Mouse (Mus musculus) stomach, embryonic 14.5 days (tissue): ENCODE measurements at regions not wholly inside any gene's neighbourhood (a gene's known extent, or its start where the extent isn't known, plus 50 kb on each side); places are given as distances from the start of the nearest gene placed in this dataset.
A peak's percentile ranks its signal among the peaks of the same experiment; 100 is the strongest.

ENCODE experiments used
- ATAC-seq: fragments of 200-750 bp; cut with Nextera tagmentation; 2 replicates; pipeline ENCODE4 v1.8.0; 2017; ENCODE audit warnings: low read depth, moderate TSS enrichment; ENCODE audit not compliant: insufficient number of reproducible peaks, insufficient read depth, low FRiP score
- H3K27ac ChIP-seq: fragments of 300-500 bp; sonication (generic); 2 replicates; pipeline ENCODE4 v1.5.1; 2014; ENCODE audit warnings: mild to moderate bottlenecking, low read length, moderate library complexity, mixed read lengths
- H3K27me3 ChIP-seq: fragments of 300-500 bp; sonication (generic); 2 replicates; pipeline ENCODE4 v1.6.1; 2014; ENCODE audit warnings: low read length, control low read depth, mixed read lengths; ENCODE audit not compliant: control insufficient read depth, insufficient read depth
- H3K36me3 ChIP-seq: fragments of 300-500 bp; sonication (generic); 2 replicates; pipeline ENCODE4 v1.6.1; 2014; ENCODE audit warnings: mild to moderate bottlenecking, control low read depth, low read length, moderate library complexity, mixed read lengths; ENCODE audit not compliant: control insufficient read depth, insufficient read depth
- H3K4me1 ChIP-seq: fragments of 300-500 bp; sonication (generic); 2 replicates; pipeline ENCODE4 v1.6.1; 2014; ENCODE audit warnings: low read length, control low read depth, mixed read lengths; ENCODE audit not compliant: control insufficient read depth, insufficient read depth
- H3K4me2 ChIP-seq: fragments of 300-500 bp; sonication (generic); replicated peaks from 2 replicates; pipeline ENCODE4 v1.6.1; 2014; ENCODE audit warnings: low read depth, low read length, control low read depth
- H3K4me3 ChIP-seq: fragments of 300-500 bp; sonication (generic); 2 replicates; pipeline ENCODE4 v1.5.1; 2014; ENCODE audit warnings: low read depth, low read length, control low read depth
- H3K9ac ChIP-seq: fragments of 300-500 bp; sonication (generic); replicated peaks from 2 replicates; pipeline ENCODE4 v1.6.1; 2014; ENCODE audit warnings: low read depth, mild to moderate bottlenecking, control low read depth, low read length, moderate library complexity, mixed read lengths
- H3K9me3 ChIP-seq: fragments of 300-500 bp; sonication (generic); 2 replicates; pipeline ENCODE4 v1.6.1; 2016; ENCODE audit warnings: low read depth, low read length, control low read depth; ENCODE audit not compliant: control insufficient read depth
- WGBS: fragments of 180-500 bp; shearing (Covaris S2); extraction: QIAGEN DNeasy Blood & Tissue Kit; methylation state at CpG from one replicate; pipeline ENCODE4 v1.1.7; 2014; 5-methylcytosine and 5-hydroxymethylcytosine counted together

- Histone ChIP-seq H3K4me1 (peaks cover 12% of the 10 kb centered on the region; the same call in 1 of the 2 replicates), H3K4me2 (no peak overlapping the region)
- WGBS, result 57% methylated on average over 3 of the region's 3 CpGs
Measured at GRCm38 (mm10) chr11:51911481-51911880, 54.0 kb upstream of the Jade2 start.

DNA sequence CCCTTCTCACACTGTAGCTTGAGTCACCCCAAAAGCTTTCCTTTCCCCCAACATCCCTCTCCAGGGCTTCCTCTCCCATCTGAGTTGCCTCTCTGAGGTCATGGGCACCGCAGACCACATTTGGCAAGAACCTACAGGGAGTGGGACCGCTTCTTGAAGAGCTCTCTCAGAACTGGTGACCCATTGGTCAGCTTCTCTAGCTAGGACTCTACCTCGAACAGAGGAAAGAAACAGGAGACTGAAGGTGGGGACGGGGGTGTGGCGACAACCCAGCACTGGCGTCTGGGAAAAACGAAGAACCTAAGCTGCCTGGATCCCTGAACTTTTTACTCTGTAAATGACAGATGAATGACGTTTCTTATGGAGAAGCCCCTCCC lies 51.8 kb upstream of the Cdkn2aipnl start:
- peak overlapping the region; percentile 54 for H3K4me2 ChIP-seq
- H3K9me3 ChIP-seq, result no peaks in the 10 kb centered on the region
- H3K4me1 ChIP-seq, result peaks cover 12% of the 10 kb centered on the region; the same call in 1 of the 2 replicates
- H3K9ac ChIP-seq, result no peak overlapping the region; the same call in 1 of the 2 replicates
- no peaks in the 10 kb centered on the region for H3K36me3 ChIP-seq
- peak overlapping the region; percentile 85 for H3K27ac ChIP-seq
- H3K27me3 ChIP-seq, result no peaks in the 10 kb centered on the region
- peak overlapping the region; percentile 27; the same call in 1 of the 2 replicates for H3K4me3 ChIP-seq
- 7% methylated on average over 8 of the region's 8 CpGs for WGBS
- ATAC-seq, result no peak; the same call in 1 of the 2 replicates

More at GRCm38 (mm10) chr11:51911481-51911880, 54.0 kb upstream of the Jade2 start:
- Histone ChIP-seq H3K4me3 (no peak overlapping the region), H3K27me3 (no peaks in the 10 kb centered on the region), H3K9ac (no peak overlapping the region), H3K9me3 (no peaks in the 10 kb centered on the region), H3K27ac (no peak overlapping the region), H3K36me3 (no peaks in the 10 kb centered on the region)
- no peak for ATAC-seq

DNA sequence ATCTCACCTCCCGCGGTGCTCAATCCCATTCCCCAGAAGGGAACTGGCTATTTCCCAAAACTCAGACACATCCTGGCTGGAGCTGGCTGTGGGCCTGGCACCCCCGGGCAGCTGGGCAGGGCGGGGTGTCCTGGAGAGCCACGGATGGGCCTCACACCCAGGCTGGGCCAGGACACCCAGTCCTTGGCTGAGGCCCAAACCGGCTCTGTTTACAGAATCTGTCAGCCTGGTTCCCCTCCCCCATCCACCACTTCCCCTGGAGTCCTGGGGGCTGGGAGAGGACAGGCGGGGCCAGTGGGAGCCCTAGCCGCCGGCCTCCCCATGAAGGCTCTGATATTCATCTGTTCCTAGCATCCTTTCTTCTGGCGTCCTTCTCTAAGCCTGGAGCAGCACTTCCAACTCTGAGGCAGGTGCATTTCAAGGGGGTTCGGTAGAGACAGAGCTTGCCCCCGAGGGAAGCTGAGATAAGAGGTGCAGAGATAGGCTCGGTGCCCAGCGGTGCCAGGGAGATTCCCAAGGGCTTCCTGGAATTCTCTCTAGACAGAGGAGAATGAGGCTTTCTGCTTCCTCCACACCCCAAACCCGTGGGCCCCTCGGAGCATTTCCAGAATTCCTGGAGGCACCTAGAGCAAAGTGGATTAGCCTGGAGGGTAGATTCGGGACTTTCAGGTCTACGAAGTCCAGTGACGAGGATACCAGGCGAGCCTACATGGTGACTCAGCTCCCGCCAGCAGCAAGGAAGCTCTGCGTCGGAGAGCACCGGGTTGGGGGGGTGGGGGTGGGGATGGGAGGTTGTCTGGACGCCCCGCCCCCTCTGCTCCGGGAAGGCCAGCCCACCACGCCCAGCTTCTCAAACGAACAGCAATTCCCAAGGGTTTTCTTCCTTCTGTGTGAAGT lies 51.2 kb upstream of the Cdkn2aipnl start:
- H3K27ac ChIP-seq, result peak overlapping the region; percentile 85
- no peaks in the 10 kb centered on the region for H3K9me3 ChIP-seq
- WGBS, result 0% methylated on average over 29 of the region's 29 CpGs
- peak overlapping the region; percentile 54 for H3K4me2 ChIP-seq
- H3K36me3 ChIP-seq, result no peaks in the 10 kb centered on the region
- ATAC-seq, result peak; percentile 83
- peaks cover 12% of the 10 kb centered on the region; the same call in 1 of the 2 replicates for H3K4me1 ChIP-seq
- no peak overlapping the region; the same call in 1 of the 2 replicates for H3K9ac ChIP-seq
- no peaks in the 10 kb centered on the region for H3K27me3 ChIP-seq
- H3K4me3 ChIP-seq, result peak overlapping the region; percentile 27
